Mouse (Mus musculus) neutrophil, adult 59 days (primary cell): ENCODE measurements around the gene Xylt1. TPM values are rescaled to one million over a fixed set of nuclear protein-coding genes. Genes with fewer than 3 reads are reported as not detected.

Source experiments
- total RNA-seq, 2 experiments: library from RNA; stranded (reverse); gene quantifications; 1 replicate in 1 of 2; 2 replicates in 1 of 2; pipeline ENCODE4 v1.2.4; 2023

The Xylt1 gene
- total RNA-seq: 10 to 100 TPM; 83.8 to 87.6 TPM

DNA sequence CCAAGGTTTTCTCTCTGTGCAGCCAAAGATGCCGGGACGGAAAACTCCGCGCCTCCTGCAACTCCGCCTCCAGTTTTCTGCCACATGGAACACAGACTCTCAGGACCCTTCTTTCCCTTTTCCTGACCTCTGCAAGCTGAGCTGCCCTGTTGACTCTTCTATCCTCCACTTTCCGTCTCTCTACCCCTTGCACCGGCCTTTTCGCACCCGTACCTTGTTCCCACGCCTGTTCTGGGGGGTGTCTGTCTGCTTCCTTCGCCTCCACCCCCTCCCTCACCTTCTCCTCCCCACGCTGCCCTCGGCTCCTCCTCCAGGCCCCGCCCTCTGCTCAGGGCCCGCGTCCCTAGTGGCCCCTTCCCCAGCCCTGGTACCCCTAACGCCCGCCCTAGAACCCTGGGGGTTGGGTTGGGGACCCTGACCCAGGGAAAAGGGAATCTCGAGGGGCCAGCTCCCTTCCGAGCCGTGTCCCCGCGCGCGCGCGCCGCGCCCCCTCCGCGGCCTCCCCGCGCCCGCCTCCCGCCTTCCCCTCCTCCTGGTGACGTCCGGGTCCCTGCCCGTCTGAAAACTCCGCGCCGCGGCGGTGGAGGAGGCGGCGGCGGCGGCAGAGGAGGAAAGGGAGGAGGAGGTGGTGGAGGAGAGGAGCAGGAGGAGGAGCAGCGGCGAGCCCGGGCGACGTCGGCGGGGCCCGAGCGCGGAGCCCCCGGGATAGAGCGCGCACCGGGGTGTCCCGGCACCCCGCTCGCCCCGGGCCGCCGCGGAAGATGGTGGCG, at the start of gene Xylt1:
Gene Xylt1 (plus strand): TSS at position 562 of the 770 bp plus-strand sequence.

